Mouse (Mus musculus) forebrain, embryonic 15.5 days (tissue): ENCODE measurements around the gene Zbtb8os. TPM values are rescaled to one million over a fixed set of nuclear protein-coding genes. Genes with fewer than 3 reads are reported as not detected.

ENCODE experiments used
- ATAC-seq: fragments of 200-750 bp; cut with Nextera tagmentation; replicated peaks from 2 replicates; pipeline ENCODE4 v1.8.0; 2017; ENCODE audit warnings: mild to moderate bottlenecking, moderate TSS enrichment, moderate library complexity
- H3K27ac ChIP-seq: fragments of 300-500 bp; sonication (generic); replicated peaks from 2 replicates; pipeline ENCODE4 v1.5.1; 2015; ENCODE audit warnings: mild to moderate bottlenecking, inconsistent platforms
- H3K27me3 ChIP-seq: fragments of 300-500 bp; sonication (generic); 2 replicates; pipeline ENCODE4 v1.6.1; 2015; ENCODE audit warnings: inconsistent platforms
- H3K36me3 ChIP-seq: fragments of 300-500 bp; sonication (generic); 2 replicates; pipeline ENCODE4 v1.6.1; 2015; ENCODE audit warnings: mild to moderate bottlenecking, inconsistent platforms
- H3K4me1 ChIP-seq: fragments of 300-500 bp; sonication (generic); 2 replicates; pipeline ENCODE4 v1.6.1; 2015; ENCODE audit warnings: inconsistent platforms
- H3K4me2 ChIP-seq: fragments of 300-500 bp; sonication (generic); replicated peaks from 2 replicates; pipeline ENCODE4 v1.6.1; 2015; ENCODE audit warnings: mild to moderate bottlenecking, inconsistent platforms
- H3K4me3 ChIP-seq: fragments of 300-500 bp; sonication (generic); 2 replicates; pipeline ENCODE4 v1.5.1; 2015; ENCODE audit warnings: mild to moderate bottlenecking, inconsistent platforms
- H3K9ac ChIP-seq: fragments of 300-500 bp; sonication (generic); replicated peaks from 2 replicates; pipeline ENCODE4 v1.6.1; 2015; ENCODE audit warnings: mild to moderate bottlenecking, inconsistent platforms
- H3K9me3 ChIP-seq: fragments of 300-500 bp; sonication (generic); 2 replicates; pipeline ENCODE4 v1.6.1; 2016; ENCODE audit warnings: inconsistent platforms
- WGBS: fragments of 180-500 bp; shearing (Covaris S2); methylation state at CpG from one replicate; pipeline ENCODE4 v1.1.7; 2015; ENCODE audit warnings: mixed read lengths; 5-methylcytosine and 5-hydroxymethylcytosine counted together
- polyA plus RNA-seq: library from polyadenylated mRNA; unstranded; fragments of >200 nt; fragmentation: Nextera tagmentation; extraction: Ambion mirVana; gene quantifications from 2 replicates; pipeline ENCODE4 v1.2.1, GENCODE M21; 2015

Zbtb8os gene
- polyA plus RNA-seq, 1 experiment from 2014 or later: 29.1 TPM

DNA sequence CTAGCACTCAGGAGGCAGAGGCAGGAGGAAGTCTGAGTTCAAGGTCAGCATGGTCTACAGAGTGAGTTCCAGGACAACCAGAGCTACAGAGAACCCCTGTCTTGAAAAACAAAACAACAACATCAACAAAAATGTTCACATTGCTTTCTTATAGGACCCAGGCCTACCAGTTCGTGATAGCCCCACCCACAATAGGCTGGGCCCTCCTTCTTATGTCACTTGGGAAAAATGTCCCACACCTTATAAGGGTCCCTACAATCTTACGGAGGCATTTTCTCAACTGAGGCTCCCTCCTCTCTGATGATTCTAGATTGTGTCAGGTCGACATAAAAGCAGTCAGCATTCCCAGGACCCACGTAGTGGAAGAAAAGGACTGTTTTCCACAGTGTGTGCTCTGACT is 64.3 kb downstream of the Zbtb8os start:
- Histone ChIP-seq H3K36me3 (no peaks in the 10 kb centered on the region), H3K9me3 (no peaks in the 10 kb centered on the region), H3K9ac (no peak overlapping the region), H3K4me1 (no peaks in the 10 kb centered on the region), H3K4me2 (no peak overlapping the region), H3K4me3 (no peak overlapping the region), H3K27ac (no peak overlapping the region), H3K27me3 (no peaks in the 10 kb centered on the region)
- WGBS: 81% methylated on average over 4 of the region's 4 CpGs
- no peak for ATAC-seq

Other genes with a start within 250 kb of the Zbtb8os start
- not detected in 2 replicates for gene Tmem54, start 230.1 kb upstream of the Zbtb8os start, polyA plus RNA-seq
- gene Hpca, start 213.7 kb upstream of the Zbtb8os start, polyA plus RNA-seq: 48.0 and 53.1 TPM in 2 replicates
- gene Fndc5, start 198.7 kb upstream of the Zbtb8os start, polyA plus RNA-seq: 2.6 and 2.8 TPM in 2 replicates
- 15.3 and 17.2 TPM in 2 replicates for gene S100pbp, start 146.0 kb upstream of the Zbtb8os start, polyA plus RNA-seq
- 106 and 115 TPM in 2 replicates for gene Yars, start 145.9 kb upstream of the Zbtb8os start, polyA plus RNA-seq
- gene C77080, start 74.3 kb upstream of the Zbtb8os start, polyA plus RNA-seq: 4.1 and 4.5 TPM in 2 replicates
- 0.13 and 0.36 TPM in 2 replicates for gene Sync, start 48.1 kb upstream of the Zbtb8os start, polyA plus RNA-seq
- gene Rbbp4, start 325 bp upstream of the Zbtb8os start, polyA plus RNA-seq: 434 and 436 TPM in 2 replicates
- gene Zbtb8a, start 42.4 kb downstream of the Zbtb8os start, polyA plus RNA-seq: 16.1 and 17.8 TPM in 2 replicates
- 7.3 and 7.5 TPM in 2 replicates for gene Zbtb8b, start 105.2 kb downstream of the Zbtb8os start, polyA plus RNA-seq
- gene Bsdc1, start 125.9 kb downstream of the Zbtb8os start, polyA plus RNA-seq: 41.6 and 42.7 TPM in 2 replicates
- gene Tssk3, start 155.3 kb downstream of the Zbtb8os start, polyA plus RNA-seq: 0.34 TPM in 1 of 2 replicates, not detected in the other
- 0.61 TPM in 1 of 2 replicates, not detected in the other for gene Fam229a, start 155.5 kb downstream of the Zbtb8os start, polyA plus RNA-seq
- 2,102 and 2,181 TPM in 2 replicates for gene Marcksl1, start 177.9 kb downstream of the Zbtb8os start, polyA plus RNA-seq
- gene Hdac1, start 207.0 kb downstream of the Zbtb8os start, polyA plus RNA-seq: 119 and 130 TPM in 2 replicates
- 7.6 and 9.2 TPM in 2 replicates for gene Lck, start 237.9 kb downstream of the Zbtb8os start, polyA plus RNA-seq
- 0.25 and 0.41 TPM in 2 replicates for gene Fam167b, start 242.9 kb downstream of the Zbtb8os start, polyA plus RNA-seq